Mouse (Mus musculus) T-helper 17 cell (primary cell): Measurements from ENCODE around the gene Fbxl3.

ENCODE experiments used
- in situ Hi-C, 2 experiments: fragments of 300-600 bp; cut with MboI, MseI; formaldehyde crosslinking; loops; 1 replicate in 1 of 2; 2 replicates in 1 of 2; pipeline ENCODE4 v1.15.1; 2025; ENCODE audit warnings: high pct_unique_total_duplicates in 2 of 2

Fbxl3 gene

GRCm38 (mm10) chr14:103099238-103099933 is at the start of gene Fbxl3:
Gene Fbxl3, minus strand, starts transcription at chr14:103099566.
- in situ Hi-C loops = loop anchor here in 1 of 2 experiments (10.0 to 25.0 kb wide), 3 partner anchors 245 to 1388 kb away; partner anchors contain the start of genes Mycbp2 and Slain1

GRCm38 (mm10) chr14:103131991-103132390 is 32.6 kb upstream of the Fbxl3 start:
- in situ Hi-C loops = loop anchor here in 1 of 2 experiments (5.0 kb wide), 1 partner anchor 95 kb away; no protein-coding TSS in a partner anchor

GRCm38 (mm10) chr14:103125756-103126155 is 26.4 kb upstream of the Fbxl3 start:
- in situ Hi-C loops = no loop called here

- in situ Hi-C loops = no loop called here
Observed at GRCm38 (mm10) chr14:103114994-103115670, 15.8 kb upstream of the Fbxl3 start.

- in situ Hi-C loops = no loop called here
Observed at GRCm38 (mm10) chr14:103112606-103113363, 13.4 kb upstream of the Fbxl3 start.

- in situ Hi-C loops = no loop called here
Observed at GRCm38 (mm10) chr14:103109971-103110370, 10.6 kb upstream of the Fbxl3 start.

GRCm38 (mm10) chr14:103106301-103106700 is 6.9 kb upstream of the Fbxl3 start:
- in situ Hi-C loops = no loop called here

GRCm38 (mm10) chr14:103102731-103103335 is 3.5 kb upstream of the Fbxl3 start:
- in situ Hi-C loops = no loop called here

- in situ Hi-C loops = no loop called here
Observed at GRCm38 (mm10) chr14:103102246-103102645, 2.9 kb upstream of the Fbxl3 start.

- in situ Hi-C loops = no loop called here
Observed at GRCm38 (mm10) chr14:103101171-103101570, 1.8 kb upstream of the Fbxl3 start.

GRCm38 (mm10) chr14:103100296-103100695 is 930 bp upstream of the Fbxl3 start:
- in situ Hi-C loops = no loop called here

GRCm38 (mm10) chr14:103098587-103099235 is 655 bp downstream of the Fbxl3 start:
- in situ Hi-C loops = loop anchor here in 1 of 2 experiments (10.0 to 25.0 kb wide), 3 partner anchors 246 to 1389 kb away; partner anchors contain the start of genes Mycbp2 and Slain1

GRCm38 (mm10) chr14:103098213-103098586 is 1.2 kb downstream of the Fbxl3 start:
- in situ Hi-C loops = loop anchor here in 1 of 2 experiments (10.0 to 25.0 kb wide), 3 partner anchors 247 to 1389 kb away; partner anchors contain the start of genes Mycbp2 and Slain1

- in situ Hi-C loops = loop anchor here in 1 of 2 experiments (10.0 to 25.0 kb wide), 3 partner anchors 248 to 1391 kb away; partner anchors contain the start of genes Mycbp2 and Slain1
Observed at GRCm38 (mm10) chr14:103096621-103097020, 2.7 kb downstream of the Fbxl3 start.

GRCm38 (mm10) chr14:103095826-103096225 is 3.5 kb downstream of the Fbxl3 start:
- in situ Hi-C loops = loop anchor here in 1 of 2 experiments (10.0 to 25.0 kb wide), 3 partner anchors 249 to 1391 kb away; partner anchors contain the start of genes Mycbp2 and Slain1

- in situ Hi-C loops = loop anchor here in 1 of 2 experiments (10.0 to 25.0 kb wide), 3 partner anchors 250 to 1392 kb away; partner anchors contain the start of genes Mycbp2 and Slain1
Observed at GRCm38 (mm10) chr14:103095036-103095435, 4.3 kb downstream of the Fbxl3 start.

GRCm38 (mm10) chr14:103093670-103094069 is 5.7 kb downstream of the Fbxl3 start:
- in situ Hi-C loops = loop anchor here in 1 of 2 experiments (10.0 to 25.0 kb wide), 3 partner anchors 251 to 1394 kb away; partner anchors contain the start of genes Mycbp2 and Slain1

GRCm38 (mm10) chr14:103093236-103093635 is 6.1 kb downstream of the Fbxl3 start:
- in situ Hi-C loops = loop anchor here in 1 of 2 experiments (10.0 to 25.0 kb wide), 3 partner anchors 252 to 1394 kb away; partner anchors contain the start of genes Mycbp2 and Slain1

GRCm38 (mm10) chr14:103088624-103089023 is 10.7 kb downstream of the Fbxl3 start:
- in situ Hi-C loops = loop anchor here in 1 of 2 experiments (25.0 kb wide), 2 partner anchors 574 to 1399 kb away; partner anchors contain the start of gene Slain1

GRCm38 (mm10) chr14:103087846-103088245 is 11.5 kb downstream of the Fbxl3 start:
- in situ Hi-C loops = loop anchor here in 1 of 2 experiments (25.0 kb wide), 2 partner anchors 574 to 1399 kb away; partner anchors contain the start of gene Slain1
